Mouse (Mus musculus) limb, embryonic 11.5 days (tissue): ENCODE data around the gene Fam69b. TPM values are rescaled to one million over a fixed set of nuclear protein-coding genes. Genes with fewer than 3 reads are reported as not detected.

ENCODE experiments used
- ATAC-seq: fragments of 200-750 bp; cut with Nextera tagmentation; 2 replicates; pipeline ENCODE4 v1.8.0; 2017; ENCODE audit warnings: low read depth; ENCODE audit not compliant: insufficient number of reproducible peaks, low FRiP score, low TSS enrichment
- DNase-seq: peaks from one replicate; pipeline ENCODE4 v3.0.0-alpha.2; 2015; ENCODE audit warnings: low spot score
- H3K27ac ChIP-seq: fragments of 300-500 bp; sonication (generic); replicated peaks from 2 replicates; pipeline ENCODE4 v1.5.1; 2014; ENCODE audit warnings: low read depth, mild to moderate bottlenecking, low read length
- H3K27me3 ChIP-seq: fragments of 300-500 bp; sonication (generic); 2 replicates; pipeline ENCODE4 v1.6.1; 2014; ENCODE audit warnings: mild to moderate bottlenecking, low read length, mixed read lengths; ENCODE audit not compliant: control insufficient read depth, insufficient read depth
- H3K36me3 ChIP-seq: fragments of 300-500 bp; sonication (generic); 2 replicates; pipeline ENCODE4 v1.6.1; 2014; ENCODE audit warnings: mild to moderate bottlenecking, low read length, moderate library complexity, mixed read lengths; ENCODE audit not compliant: control insufficient read depth, insufficient read depth
- H3K4me1 ChIP-seq: fragments of 300-500 bp; sonication (generic); 2 replicates; pipeline ENCODE4 v1.6.1; 2014; ENCODE audit warnings: low read length, mixed read lengths; ENCODE audit not compliant: control insufficient read depth, insufficient read depth
- H3K4me2 ChIP-seq: fragments of 300-500 bp; sonication (generic); 2 replicates; pipeline ENCODE4 v1.6.1; 2014; ENCODE audit warnings: low read depth, mild to moderate bottlenecking, moderate library complexity; ENCODE audit not compliant: severe bottlenecking
- H3K4me3 ChIP-seq: fragments of 300-500 bp; sonication (generic); 2 replicates; pipeline ENCODE4 v1.5.1; 2014; ENCODE audit warnings: low read depth, low read length
- H3K9ac ChIP-seq: fragments of 300-500 bp; sonication (generic); 2 replicates; pipeline ENCODE4 v1.6.1; 2014; ENCODE audit warnings: mild to moderate bottlenecking, low read length
- H3K9me3 ChIP-seq: fragments of 300-500 bp; sonication (generic); 2 replicates; pipeline ENCODE4 v1.6.1; 2016; ENCODE audit warnings: low read length; ENCODE audit not compliant: control insufficient read depth
- WGBS: fragments of 180-500 bp; shearing (Covaris S2); extraction: QIAGEN DNeasy Blood & Tissue Kit; methylation state at CpG from one replicate; pipeline ENCODE4 v1.1.7; 2014; 5-methylcytosine and 5-hydroxymethylcytosine counted together
- polyA plus RNA-seq: library from polyadenylated mRNA; unstranded; fragments of >200 nt; fragmentation: Nextera tagmentation; extraction: Ambion mirVana; gene quantifications from 2 replicates; pipeline ENCODE4 v1.2.1, GENCODE M21; 2014

The Fam69b gene
- polyA plus RNA-seq, 1 experiment from 2014 or later = 45.1 TPM

- no peak for DNase-seq
- Histone ChIP-seq H3K4me1 (peaks cover 5% of the 10 kb centered on the region; the same call in 1 of the 2 replicates), H3K4me3 (peak overlapping the region; percentile 49), H3K9ac (peak overlapping the region; percentile 61), H3K4me2 (peak overlapping the region; percentile 54), H3K27ac (0 out of 2 replicates have a peak overlapping the region, but pooled peaks have one; percentile 36), H3K9me3 (no peaks in the 10 kb centered on the region), H3K36me3 (no peaks in the 10 kb centered on the region; the same call in 1 of the 2 replicates), H3K27me3 (no peaks in the 10 kb centered on the region)
- ATAC-seq = no peak
- 7% methylated on average over 11 of the region's 11 CpGs for WGBS
These were observed 41.2 kb upstream of the Fam69b start for GRCm38 (mm10) chr2:26587044-26587405.

- DNase-seq (no peak), ATAC-seq (no peak)
- 34% methylated on average over 4 of the region's 4 CpGs for WGBS
These were observed 39.7 kb upstream of the Fam69b start for GRCm38 (mm10) chr2:26588573-26588972.

GRCm38 (mm10) chr2:26589284-26589683, 39.0 kb upstream of the Fam69b start:
- Histone ChIP-seq H3K27me3 (no peaks in the 10 kb centered on the region), H3K4me1 (peaks cover 5% of the 10 kb centered on the region; the same call in 1 of the 2 replicates), H3K9me3 (no peaks in the 10 kb centered on the region), H3K36me3 (no peaks in the 10 kb centered on the region; the same call in 1 of the 2 replicates), H3K27ac (no peak overlapping the region), H3K9ac (no peak overlapping the region), H3K4me2 (no peak overlapping the region), H3K4me3 (no peak overlapping the region)
- DNase-seq (no peak), ATAC-seq (no peak)
- 93% methylated on average over 10 of the region's 10 CpGs for WGBS

More at GRCm38 (mm10) chr2:26588573-26588972, 39.7 kb upstream of the Fam69b start:
- Histone ChIP-seq H3K4me1 (peaks cover 5% of the 10 kb centered on the region; the same call in 1 of the 2 replicates), H3K27me3 (no peaks in the 10 kb centered on the region), H3K9ac (peak overlapping the region; percentile 14; the same call in 1 of the 2 replicates), H3K27ac (0 out of 2 replicates have a peak overlapping the region, but pooled peaks have one; percentile 26), H3K4me2 (no peak overlapping the region), H3K9me3 (no peaks in the 10 kb centered on the region), H3K4me3 (no peak overlapping the region; the same call in 1 of the 2 replicates), H3K36me3 (no peaks in the 10 kb centered on the region; the same call in 1 of the 2 replicates)

GRCm38 (mm10) chr2:26590282-26590681, 38.0 kb upstream of the Fam69b start:
- WGBS = 94% methylated on average over 7 of the region's 7 CpGs
- H3K9ac ChIP-seq = no peak overlapping the region

GRCm38 (mm10) chr2:26590962-26591361, 37.3 kb upstream of the Fam69b start:
- Histone ChIP-seq H3K4me1 (peaks cover 5% of the 10 kb centered on the region; the same call in 1 of the 2 replicates), H3K27me3 (no peaks in the 10 kb centered on the region), H3K9ac (no peak overlapping the region; the same call in 1 of the 2 replicates), H3K36me3 (no peaks in the 10 kb centered on the region; the same call in 1 of the 2 replicates), H3K4me3 (no peak overlapping the region), H3K9me3 (no peaks in the 10 kb centered on the region), H3K4me2 (no peak overlapping the region), H3K27ac (no peak overlapping the region)
- 92% methylated on average over 7 of the region's 7 CpGs for WGBS
- no peak for DNase-seq
- no peak for ATAC-seq

More at GRCm38 (mm10) chr2:26590282-26590681, 38.0 kb upstream of the Fam69b start:
- H3K36me3 ChIP-seq = no peaks in the 10 kb centered on the region; the same call in 1 of the 2 replicates
- DNase-seq (no peak), ATAC-seq (no peak)
- no peaks in the 10 kb centered on the region for H3K9me3 ChIP-seq
- no peak overlapping the region for H3K27ac ChIP-seq
- no peak overlapping the region for H3K4me3 ChIP-seq
- peaks cover 5% of the 10 kb centered on the region; the same call in 1 of the 2 replicates for H3K4me1 ChIP-seq
- no peak overlapping the region for H3K4me2 ChIP-seq
- no peaks in the 10 kb centered on the region for H3K27me3 ChIP-seq

GRCm38 (mm10) chr2:26591416-26591815, 36.8 kb upstream of the Fam69b start:
- DNase-seq (no peak), ATAC-seq (no peak)
- Histone ChIP-seq H3K9me3 (no peaks in the 10 kb centered on the region), H3K36me3 (no peaks in the 10 kb centered on the region; the same call in 1 of the 2 replicates), H3K27me3 (no peaks in the 10 kb centered on the region), H3K4me3 (no peak overlapping the region), H3K4me1 (peaks cover 5% of the 10 kb centered on the region; the same call in 1 of the 2 replicates), H3K4me2 (no peak overlapping the region), H3K9ac (no peak overlapping the region; the same call in 1 of the 2 replicates), H3K27ac (no peak overlapping the region)
- WGBS = 92% methylated on average over 12 of the region's 12 CpGs

- H3K9me3 ChIP-seq = no peaks in the 10 kb centered on the region
- no peak overlapping the region for H3K4me2 ChIP-seq
- H3K9ac ChIP-seq = no peak overlapping the region
- no peaks in the 10 kb centered on the region for H3K27me3 ChIP-seq
- ATAC-seq (no peak), DNase-seq (no peak)
- peaks cover 3% of the 10 kb centered on the region; the same call in 1 of the 2 replicates for H3K4me1 ChIP-seq
- no peak overlapping the region for H3K4me3 ChIP-seq
- H3K36me3 ChIP-seq = no peaks in the 10 kb centered on the region; the same call in 1 of the 2 replicates
- WGBS = 61% methylated on average over 9 of the region's 9 CpGs
- no peak overlapping the region for H3K27ac ChIP-seq
These were observed 34.8 kb upstream of the Fam69b start for GRCm38 (mm10) chr2:26593211-26594021.

- H3K36me3 ChIP-seq = no peaks in the 10 kb centered on the region; the same call in 1 of the 2 replicates
- no peaks in the 10 kb centered on the region for H3K9me3 ChIP-seq
- ATAC-seq (no peak), DNase-seq (peak; percentile 50)
- no peaks in the 10 kb centered on the region for H3K4me1 ChIP-seq
- no peak overlapping the region for H3K4me3 ChIP-seq
- no peak overlapping the region for H3K4me2 ChIP-seq
- H3K27ac ChIP-seq = no peak overlapping the region
- H3K27me3 ChIP-seq = no peaks in the 10 kb centered on the region
- H3K9ac ChIP-seq = no peak overlapping the region
- 73% methylated on average over 9 of the region's 9 CpGs for WGBS
These were observed 34.3 kb upstream of the Fam69b start for GRCm38 (mm10) chr2:26594022-26594346.
